Mouse (Mus musculus) layer of hippocampus, adult 9-11 months (tissue): ENCODE measurements around the gene Slamf9.
A peak's percentile ranks its signal among the peaks of the same experiment; 100 is the strongest.

Experiments
- DNase-seq: peaks from one replicate; pipeline ENCODE4 v3.0.0; 2022

The Slamf9 gene

DNA sequence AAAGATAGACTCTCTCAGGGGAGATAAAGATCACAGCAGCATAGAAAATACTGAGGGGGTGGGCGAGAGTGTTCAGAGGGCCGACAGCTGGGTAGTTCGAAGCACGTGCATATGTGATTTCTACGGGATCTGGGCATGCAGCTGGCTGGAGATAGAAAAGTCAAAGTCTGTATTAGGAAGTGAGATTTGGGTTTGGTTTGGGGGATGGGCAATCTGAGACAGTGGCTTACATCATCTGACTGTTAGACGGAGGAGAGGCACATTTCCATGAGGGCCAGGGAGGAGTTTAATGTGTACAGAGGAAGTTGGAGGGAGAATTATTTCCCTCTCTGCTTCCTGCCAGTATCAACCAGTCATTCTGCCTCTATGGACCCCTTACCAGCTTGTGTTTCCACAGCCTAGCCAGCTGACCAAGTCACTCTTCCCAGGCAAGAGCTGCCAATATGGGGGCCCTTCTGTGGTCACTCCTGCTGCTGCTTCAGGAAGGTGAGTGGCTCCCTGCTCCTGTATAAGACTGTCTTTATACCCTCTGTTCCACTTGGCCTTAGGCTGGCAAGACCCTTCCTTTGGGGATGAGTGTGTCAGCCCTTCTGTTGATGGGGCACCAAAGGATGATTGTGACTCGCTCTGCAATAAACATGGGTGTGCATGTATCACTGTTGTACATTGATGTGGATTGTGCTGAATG, at the start of gene Slamf9:
TSS of gene Slamf9 (plus strand) at position 305 of the 688 bp plus-strand sequence.
- peak; percentile 63 for DNase-seq

DNA sequence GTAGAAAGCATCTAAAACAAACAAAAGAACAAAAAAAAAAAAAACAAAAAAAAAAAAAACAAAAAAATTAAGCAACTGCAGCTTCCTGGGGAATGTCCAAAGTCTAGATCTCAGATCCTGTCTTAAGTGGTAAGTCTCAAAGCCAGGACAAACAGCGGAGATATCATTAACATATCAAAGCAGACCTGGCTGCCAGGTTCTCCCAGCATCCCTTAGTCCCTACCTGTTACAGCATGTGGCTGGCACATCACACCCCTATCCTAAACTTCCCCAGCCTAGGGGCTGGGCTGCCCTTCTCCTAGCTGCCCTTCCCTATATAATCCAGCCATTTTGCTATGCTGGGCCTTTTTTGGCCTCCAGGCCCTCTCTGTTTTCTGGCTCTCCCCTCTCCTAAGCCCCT, 48.7 kb upstream of the Slamf9 start:
- DNase-seq: no peak

DNA sequence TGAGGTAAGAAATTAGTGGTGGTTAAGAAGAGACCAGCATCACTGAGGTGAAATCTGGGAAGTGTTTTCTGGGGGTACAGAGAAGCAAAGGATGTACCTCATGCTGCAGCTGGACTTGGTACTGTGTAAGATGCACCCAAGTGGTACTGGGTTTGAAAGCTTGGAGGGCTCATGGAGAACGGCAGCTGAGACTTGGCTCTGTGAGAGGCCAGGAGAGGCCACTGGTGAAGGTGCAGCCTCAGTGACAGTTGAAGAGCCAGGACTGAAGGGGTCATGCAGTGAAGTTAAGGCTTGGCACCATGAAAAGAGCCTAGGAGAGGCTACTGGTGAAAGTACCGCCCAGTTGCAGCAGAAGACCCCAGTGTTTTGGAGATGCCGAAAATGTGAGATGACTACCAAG, 47.3 kb upstream of the Slamf9 start:
- no peak for DNase-seq

DNA sequence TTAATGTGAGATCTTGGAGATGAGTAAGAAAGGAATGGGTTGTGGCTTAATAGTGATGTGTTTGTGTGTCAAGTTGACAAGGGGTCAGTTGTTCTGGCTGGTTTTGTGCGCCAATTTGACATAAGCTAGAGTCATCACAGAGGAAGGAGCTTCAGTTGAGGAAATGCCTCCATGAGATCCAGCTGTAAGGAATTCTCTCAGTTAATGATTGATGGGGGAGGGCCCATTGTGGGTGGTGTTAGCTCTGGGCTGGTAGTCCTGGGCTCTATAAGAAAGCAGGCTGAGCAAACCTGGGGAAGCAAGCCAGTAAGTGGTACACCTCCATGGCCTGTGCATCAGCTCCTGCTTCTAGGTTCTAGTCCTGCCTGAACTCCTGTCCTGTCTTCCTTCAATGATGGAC, 46.5 kb upstream of the Slamf9 start:
- DNase-seq: no peak

DNA sequence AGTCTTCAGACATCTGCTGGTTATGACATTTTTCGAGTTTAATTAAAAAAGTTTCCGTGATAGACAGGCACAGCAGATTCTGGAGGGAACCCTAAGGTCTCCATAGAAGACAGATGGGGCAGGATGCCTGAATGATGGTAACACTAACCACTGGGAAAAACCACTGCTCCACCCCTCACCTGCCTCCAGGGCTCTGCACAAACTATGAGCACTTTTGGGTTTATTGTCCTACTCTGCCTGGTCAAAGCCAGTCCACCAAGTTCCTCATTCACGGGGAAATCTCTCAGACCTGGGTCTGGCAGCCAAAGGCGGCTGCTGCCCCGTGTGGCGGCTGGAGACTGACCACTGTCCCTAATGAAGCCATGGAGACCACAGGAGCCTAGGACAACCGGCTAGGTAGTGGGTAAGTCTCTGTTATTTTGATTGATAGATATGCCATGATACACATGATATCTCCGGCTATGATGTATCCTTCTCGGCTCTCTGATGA, 44.4 kb upstream of the Slamf9 start:
- no peak for DNase-seq

DNA sequence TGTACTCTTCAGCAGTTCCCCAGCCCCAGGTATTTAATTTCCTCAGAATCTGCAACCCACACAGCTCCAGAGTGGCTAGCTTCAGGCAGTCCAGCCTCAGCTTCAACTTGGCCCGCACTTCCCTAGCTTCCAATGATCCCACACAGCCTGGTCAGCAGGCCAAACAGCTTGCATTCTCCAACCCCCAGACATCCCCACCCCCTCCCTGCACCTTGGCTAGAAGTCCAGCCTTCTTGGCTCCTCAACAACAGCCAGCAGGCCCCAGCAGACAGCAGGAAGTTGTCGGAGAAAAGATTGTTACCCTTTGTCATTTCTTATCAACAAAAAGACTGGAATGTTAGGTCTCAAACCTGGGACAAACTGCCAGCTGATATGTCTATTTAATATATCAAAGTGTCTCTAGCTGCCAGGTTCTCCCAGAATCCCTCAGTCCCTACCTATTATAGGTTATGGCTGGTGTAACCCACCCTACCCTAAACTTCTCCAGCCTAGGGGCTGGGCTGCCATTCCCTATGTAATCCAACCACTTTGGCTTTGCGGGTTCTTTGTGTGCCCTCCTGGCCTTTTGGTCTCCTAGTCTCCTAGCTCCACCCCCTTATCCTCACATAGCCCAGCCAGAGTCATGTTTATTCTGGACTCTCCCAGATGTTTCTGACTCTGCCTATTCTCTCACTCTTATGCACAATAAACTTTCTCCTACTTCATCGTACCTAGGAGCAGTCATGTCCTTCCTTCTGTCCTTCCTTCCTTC, 43.1 kb upstream of the Slamf9 start:
- DNase-seq: no peak

DNA sequence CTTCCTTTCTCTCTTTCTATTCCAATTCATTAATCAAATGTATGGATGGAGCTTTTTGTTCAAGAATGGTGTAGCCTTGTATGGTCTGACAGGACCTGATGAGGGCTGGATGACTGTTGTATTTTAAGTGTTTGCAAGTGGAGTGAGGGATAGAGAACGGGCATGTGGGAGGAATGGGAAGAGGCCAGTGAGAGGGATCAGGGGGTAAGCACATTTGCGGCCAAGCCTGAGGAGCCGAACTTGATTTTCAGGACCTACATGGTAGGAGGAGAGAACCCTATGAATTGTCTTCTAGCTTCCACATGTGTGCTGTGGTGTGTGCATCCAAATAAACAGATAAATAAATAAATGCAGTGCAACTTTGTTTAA, 42.6 kb upstream of the Slamf9 start:
- no peak for DNase-seq

DNA sequence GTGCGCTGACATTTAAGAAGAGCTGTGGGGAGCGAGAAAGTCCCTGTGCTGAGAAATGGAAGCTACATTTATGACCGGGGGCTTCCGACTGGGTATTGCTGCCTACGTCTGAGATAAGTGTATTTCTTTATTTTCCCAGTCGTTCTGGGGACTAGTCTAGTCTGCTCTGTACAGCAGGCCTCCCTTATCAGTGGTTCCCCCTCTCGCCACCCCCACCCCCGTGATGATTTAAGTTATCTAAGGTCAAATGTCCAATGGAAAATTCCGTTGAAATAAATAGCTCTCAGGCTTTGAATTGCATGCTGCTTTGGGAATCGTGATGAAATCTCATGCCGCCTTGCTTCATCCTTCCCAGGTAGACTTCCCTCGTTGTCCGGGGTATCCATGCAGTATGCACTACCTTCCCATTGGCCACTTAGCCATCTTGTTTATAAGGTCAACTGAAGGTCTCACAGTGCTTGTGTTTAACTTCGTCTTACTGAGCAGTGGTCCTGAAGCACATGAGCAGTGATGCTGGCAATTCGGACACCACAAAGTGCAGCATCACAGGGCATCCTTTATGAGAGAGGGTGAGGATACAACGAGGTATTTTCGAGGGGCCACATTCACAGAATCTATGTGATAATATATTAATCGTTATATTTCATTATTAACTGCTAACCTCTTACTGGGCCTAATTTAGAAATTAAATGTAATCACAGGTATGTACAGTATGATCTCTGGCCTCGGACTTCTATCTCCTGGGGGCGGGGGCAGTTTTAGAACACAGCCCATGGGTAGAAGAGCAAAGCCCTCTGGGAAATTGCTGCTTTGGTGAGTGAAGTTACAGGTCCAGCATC, 41.9 kb upstream of the Slamf9 start:
- DNase-seq: no peak

DNA sequence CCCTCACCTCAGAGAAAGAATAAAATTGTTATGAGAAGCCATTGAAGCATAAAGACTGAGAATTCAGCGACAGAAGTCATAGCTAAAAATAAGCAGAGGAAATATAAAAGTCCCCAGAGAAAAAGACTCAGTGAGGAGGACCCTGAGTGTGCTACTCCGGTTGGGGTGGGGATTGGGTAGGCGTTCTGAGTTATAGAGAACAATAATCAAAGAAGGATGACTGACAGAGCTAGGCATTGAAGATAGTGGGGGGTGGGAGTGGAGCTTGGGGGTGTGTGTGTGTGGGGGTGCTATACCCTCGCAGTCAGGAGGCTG, 41.4 kb upstream of the Slamf9 start:
- DNase-seq: no peak

DNA sequence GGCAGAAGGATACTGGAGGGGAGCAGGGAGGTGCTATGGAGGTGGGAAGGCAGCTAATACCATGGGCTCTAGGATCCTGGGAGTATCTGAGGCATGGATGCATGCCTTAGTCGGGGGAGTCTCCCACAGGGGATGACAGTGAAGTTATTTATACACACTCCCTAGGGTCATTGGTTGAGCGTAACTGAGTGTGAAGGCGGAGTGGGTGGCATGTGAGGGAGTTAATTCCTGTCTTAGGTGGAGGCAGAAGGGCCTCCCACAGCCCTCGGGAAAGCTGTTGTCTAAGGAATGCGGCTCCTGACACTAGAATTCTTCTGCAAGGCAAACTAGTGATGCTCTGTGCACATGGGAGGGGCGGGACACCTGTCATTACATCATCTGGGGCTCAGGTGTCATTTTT, 38.4 kb upstream of the Slamf9 start:
- no peak for DNase-seq

DNA sequence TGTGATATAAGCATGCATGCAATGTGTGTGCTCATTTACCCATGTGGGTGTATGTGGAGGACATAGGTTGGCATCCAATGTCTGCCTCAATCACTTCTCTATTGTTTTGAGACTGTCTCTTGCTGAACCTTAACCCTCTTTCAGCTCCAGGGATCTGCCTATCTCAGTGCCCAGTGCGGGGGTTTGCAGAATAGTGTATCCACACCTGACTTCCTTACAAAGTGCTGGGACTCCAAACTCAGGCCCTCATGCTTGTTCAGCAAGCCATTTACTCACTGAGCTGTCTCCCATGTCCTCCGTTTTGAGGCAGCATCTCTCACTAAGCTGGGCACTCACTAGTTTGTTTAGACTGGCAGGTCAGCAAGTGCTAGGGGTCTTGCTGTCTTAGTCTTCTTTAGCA, 36.5 kb upstream of the Slamf9 start:
- no peak for DNase-seq

DNA sequence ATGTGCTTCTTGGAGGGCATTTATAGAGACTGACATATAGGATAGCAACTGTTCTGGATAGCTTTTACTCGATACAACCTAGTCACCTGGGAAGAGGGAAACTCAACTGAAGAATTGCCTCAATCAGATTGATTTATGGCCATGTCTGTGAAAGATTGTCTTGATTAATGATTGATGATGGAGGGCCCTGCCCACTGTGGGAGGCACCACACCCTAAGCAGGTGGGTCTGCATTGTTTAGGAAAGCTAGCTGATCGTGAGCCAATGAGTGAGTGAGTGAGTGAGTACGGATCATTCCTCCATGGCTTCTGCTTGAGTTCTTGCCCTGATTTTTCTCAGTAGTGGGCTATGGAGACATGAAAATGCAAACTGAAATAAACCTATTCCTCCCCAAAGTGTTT, 34.6 kb upstream of the Slamf9 start:
- DNase-seq: no peak

DNA sequence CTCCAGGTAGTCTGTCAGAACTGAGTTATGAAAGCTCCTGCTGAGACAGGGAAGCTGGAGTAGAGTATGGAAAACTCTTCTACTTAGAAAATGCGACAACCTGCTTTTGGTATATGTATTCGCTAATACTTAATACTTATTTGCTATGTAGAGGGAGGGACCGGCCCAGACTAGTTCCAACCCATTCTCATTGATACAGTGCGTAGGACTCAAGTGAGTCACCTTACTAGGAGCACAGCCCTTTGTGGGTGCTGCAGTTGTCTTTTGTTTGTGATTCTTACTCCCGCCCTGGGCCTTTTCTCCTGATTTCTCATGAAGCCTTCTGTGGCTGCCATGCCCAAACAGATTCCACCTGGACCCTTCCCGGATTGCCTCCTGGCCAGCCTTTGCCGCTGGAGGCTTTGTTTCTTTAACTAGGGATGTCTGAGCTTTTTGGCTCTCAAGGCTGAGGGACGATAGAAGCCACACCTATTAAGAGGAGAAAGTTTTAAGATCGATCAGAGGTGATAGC, 33.2 kb upstream of the Slamf9 start:
- DNase-seq: no peak

DNA sequence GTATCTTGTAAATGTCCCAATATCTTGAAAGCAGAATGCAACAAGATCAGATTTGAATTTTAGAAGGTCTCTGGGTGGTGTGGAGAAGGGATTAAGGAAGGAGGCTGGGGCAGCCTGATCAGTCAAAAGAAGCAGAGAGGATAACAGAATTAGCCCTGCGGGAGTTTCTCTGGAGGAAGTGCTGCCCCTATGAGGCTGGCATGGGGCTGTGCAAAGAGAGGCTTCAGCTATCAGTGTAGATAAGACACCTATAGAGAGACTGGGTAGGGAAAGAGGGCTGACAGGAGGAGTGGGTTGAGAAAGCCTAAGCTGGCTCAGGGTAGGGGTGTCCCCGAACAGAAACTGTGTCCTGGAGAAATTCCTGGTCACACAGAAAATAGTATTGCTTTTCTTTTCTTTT, 24.9 kb upstream of the Slamf9 start:
- DNase-seq: no peak

DNA sequence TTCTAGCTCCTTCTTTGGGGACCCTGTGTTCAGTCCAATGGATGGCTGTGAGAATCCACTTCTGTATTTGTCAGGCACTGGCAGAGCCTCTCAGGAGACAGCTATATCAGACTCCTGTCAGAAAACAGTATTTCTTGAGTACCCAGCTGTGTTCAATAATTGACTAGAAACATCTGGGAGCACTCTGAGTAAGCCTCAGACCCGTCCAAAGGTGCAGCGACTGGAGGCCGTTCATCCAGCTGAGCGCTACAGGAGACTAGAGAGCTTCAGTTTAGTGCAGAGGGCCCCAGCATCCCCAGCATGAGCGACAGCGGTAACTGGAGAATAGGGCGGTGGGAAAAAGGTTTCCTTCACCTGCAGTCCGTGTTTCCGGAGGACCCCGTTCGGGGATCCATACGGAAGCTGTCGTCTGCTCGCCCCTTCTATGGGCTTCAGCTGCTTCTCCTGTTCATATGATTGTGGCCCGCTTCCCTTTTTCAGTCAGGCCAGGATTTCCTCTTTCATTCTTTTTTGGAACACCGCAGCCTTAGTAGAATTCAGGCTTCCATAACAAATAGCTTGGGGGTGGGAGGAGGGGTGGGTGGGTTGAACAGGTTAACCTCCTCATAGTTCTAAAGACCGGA, 24.2 kb upstream of the Slamf9 start:
- DNase-seq: no peak

DNA sequence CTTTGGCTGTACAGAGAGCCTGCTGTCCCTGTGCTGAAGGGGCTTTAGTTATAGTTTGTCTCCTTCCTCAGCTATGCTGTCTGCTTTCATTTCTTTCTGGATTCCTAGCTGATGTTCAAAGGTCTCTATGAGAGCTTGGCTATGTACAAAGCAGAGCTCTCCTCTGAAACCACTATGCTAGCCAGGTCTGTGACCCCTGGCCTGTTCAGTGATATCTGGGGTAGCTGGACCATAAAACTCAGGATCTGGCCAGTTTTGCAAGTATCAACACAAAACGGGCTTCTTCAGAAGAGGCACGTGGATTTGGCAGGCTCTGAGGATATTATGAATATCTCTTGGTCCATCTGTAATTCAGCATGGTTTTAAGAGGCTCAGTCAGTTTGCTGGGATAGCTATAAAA, 22.2 kb upstream of the Slamf9 start:
- no peak for DNase-seq

DNA sequence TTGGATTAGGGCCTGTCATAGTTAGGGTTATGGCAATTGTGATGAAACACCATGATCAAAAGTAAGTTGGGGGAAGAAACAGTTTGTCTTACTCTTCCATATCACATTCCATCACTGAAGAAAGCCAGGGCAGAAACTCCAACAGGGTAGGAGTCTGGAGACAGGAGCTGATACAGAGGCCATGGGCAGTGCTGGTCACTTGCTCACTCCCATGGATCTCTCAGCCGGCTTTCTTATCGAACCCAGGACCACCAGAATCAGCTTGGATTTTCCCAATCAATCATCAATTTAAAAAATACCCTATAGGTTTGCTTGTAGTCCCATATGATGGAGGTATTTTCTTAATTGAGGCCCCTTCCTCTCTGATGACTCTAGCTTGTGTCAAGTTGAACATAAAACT, 21.3 kb upstream of the Slamf9 start:
- DNase-seq: no peak

DNA sequence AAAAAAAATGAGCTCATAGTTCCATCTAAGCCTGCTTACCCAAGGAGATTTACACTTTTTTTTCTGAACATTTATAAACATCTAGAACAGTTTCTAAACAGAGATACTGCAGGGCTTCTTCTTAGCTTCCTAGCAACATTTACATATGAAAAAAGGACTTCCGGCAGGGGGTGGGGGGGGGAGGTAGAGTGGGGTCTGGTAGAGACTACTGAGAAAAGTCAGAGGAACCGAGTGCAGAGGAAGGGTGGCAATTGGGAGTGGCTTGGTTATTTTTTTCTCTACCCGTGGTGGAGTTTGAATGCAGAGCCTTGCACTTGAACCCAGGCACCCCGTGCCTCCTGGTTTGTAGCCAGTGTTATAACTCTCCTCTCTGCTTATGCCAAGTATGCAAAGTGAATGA, 19.7 kb upstream of the Slamf9 start:
- DNase-seq: no peak

DNA sequence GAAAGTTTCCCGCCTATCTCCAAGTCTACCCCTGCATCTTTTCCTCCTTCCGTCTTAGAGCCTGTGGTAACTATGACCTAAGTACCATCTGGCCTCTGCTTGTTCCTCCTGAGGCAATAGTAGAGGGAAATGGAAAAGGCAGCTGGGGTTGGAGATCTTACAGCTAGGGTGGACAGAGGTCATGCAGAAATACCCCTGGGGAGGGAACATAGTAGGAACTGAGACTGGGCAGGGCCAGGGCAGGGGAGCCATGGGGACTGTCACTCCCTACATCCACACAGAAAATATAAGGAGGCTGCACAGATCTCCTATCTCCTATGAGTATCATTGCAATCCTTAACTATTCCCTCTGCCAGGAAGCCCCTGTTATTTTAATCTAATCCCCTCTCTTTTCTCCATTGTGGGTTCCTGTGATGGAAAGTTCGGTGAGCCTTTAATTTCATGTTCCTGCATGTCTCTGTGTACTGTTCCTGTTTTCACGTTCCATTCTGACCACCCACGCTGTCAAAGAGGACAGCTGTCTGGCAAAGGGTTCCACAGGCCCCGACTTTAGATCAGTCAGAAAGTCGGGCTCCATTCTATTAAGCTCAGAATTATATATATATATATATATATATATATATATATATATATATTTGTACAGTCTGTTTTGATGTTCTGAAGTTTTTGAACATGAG, 19.0 kb upstream of the Slamf9 start:
- DNase-seq: peak; percentile 45

DNA sequence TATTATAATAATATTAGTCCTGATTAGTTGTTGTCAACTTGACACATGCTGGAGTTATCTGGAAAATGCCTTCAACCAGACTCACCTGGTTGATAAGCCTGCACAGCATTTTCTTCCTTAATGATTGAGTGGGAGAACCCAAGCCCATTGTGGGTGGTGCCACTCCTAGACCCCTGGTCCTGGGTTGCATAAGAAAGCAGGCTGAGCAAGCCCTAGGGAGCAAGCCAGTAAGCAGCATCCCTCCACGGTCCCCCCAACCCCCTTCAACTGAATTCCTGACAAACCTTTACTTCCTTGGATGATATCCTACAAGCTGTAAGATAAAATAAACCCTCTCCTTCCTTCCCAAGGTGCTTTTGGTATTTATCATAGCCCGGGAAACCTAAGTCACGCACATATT, 18.0 kb upstream of the Slamf9 start:
- DNase-seq: no peak

DNA sequence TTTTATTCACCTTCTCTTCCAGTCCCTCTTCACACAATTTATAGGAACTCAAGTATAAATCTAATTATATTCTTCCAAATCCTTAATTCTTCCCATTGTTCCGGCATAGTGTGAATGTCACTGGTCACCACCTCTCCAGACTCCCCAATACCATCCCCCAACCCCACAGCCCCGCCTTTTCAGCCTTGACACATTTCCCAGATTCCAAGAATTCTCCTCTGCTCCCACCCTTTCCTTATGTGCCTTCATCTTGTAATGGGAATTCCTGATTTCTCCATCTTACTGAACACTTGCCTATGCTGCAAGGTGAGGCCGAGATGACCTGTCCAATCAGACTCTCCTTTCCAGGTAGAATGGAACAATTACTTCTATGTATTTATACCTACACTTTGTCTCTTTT, 17.1 kb upstream of the Slamf9 start:
- DNase-seq: no peak

DNA sequence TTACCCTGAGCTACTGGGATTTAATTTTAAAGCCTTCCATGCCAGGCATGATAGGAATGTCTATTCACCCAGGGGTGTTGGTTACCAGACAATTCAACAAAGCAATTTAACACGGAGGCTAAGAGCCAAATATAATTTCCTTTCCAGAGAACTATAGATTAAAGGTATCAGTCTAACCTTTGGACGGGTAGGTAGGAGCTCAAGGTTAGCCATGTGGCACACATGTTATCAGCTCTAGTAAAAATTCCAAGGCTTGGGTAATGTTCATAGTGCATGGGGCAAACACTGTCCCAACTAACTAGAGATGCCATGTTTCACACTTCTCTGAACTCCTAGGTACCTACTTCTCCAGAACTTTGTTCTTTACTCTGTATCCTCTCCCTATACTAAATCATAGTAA, 13.6 kb upstream of the Slamf9 start:
- no peak for DNase-seq

DNA sequence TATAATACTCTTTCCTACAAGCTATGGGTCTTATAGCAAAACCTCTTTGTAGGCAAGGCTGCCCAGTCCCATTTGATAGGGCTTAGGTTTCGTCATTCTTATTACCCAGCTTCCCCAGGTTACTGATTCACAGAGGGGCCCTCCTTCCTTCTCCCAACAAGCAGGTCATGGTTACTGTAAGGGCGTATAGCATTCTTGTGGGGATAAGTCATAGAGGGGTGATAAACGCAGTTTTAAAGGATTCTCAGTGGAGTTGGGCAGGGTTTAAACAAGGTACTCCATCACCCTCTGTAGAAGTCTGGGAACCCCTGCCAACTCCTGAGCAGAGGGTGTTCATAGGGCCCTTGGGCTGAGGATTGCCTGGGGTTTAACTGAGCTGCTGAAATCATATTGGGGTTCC, 12.6 kb upstream of the Slamf9 start:
- DNase-seq: no peak
